Mouse (Mus musculus) liver, adult 2 months (tissue): Measurements from ENCODE around the gene Serpinb6b.

Source experiments
- CTCF ChIP-seq: fragments of 200-500 bp; IDR thresholded peaks from 2 replicates; pipeline ENCODE4 v1.5.1; 2011; ENCODE audit warnings: low read depth, low read length, control low read depth
- POLR2A ChIP-seq: fragments of 200-500 bp; IDR thresholded peaks from 2 replicates; pipeline ENCODE4 v1.6.1; 2011; ENCODE audit warnings: low read length, control low read depth; ENCODE audit not compliant: insufficient read depth; ENCODE audit errors: extremely low read depth

GRCm38 (mm10) chr13:32927241-32927640, 37.8 kb upstream of the Serpinb6b start:
- TF ChIP-seq CTCF (no peak), POLR2A (no peak)
